Mouse (Mus musculus) CH12.LX (cell line): ENCODE measurements around the gene Ppp2r5c. TPM values are rescaled to one million over a fixed set of nuclear protein-coding genes. Genes with fewer than 3 reads are reported as not detected.
A peak's percentile ranks its signal among the peaks of the same experiment; 100 is the strongest.

Experiments used
- DNase-seq: peaks from one replicate; pipeline ENCODE4 v3.0.0-alpha.2; 2013; ENCODE audit errors: extremely low read depth
- H3K27ac ChIP-seq: 2 replicates; pipeline ENCODE4 v1.5.1; 2012; ENCODE audit warnings: low read depth, mild to moderate bottlenecking, control low read depth, moderate library complexity; ENCODE audit not compliant: insufficient read depth
- H3K27me3 ChIP-seq: replicated peaks from 2 replicates; pipeline ENCODE3; 2012; ENCODE audit warnings: inconsistent platforms
- H3K36me3 ChIP-seq, 2 experiments: replicated peaks in 1 of 2; 2 replicates each; pipeline versions ENCODE3 to v1.6.1; 2012; ENCODE audit warnings: inconsistent platforms in 1 of 2, low read length in 1 of 2, mild to moderate bottlenecking in 1 of 2, mixed read lengths in 1 of 2, moderate library complexity in 1 of 2; ENCODE audit not compliant: control insufficient read depth in 1 of 2, insufficient read depth in 1 of 2
- H3K4me1 ChIP-seq, 2 experiments: 2 replicates each; pipeline ENCODE4 v1.6.1; 2012; ENCODE audit warnings: inconsistent platforms in 1 of 2, moderate library complexity in 1 of 2; ENCODE audit not compliant: insufficient read depth in 2 of 2, control insufficient read depth in 1 of 2
- H3K4me2 ChIP-seq: 2 replicates; pipeline ENCODE4 v1.6.1; 2012; ENCODE audit warnings: low read depth, mild to moderate bottlenecking, control low read depth; ENCODE audit not compliant: poor library complexity, insufficient read depth, severe bottlenecking
- H3K4me3 ChIP-seq, 3 experiments: fragments of 150-350 bp in 1 of 3; sonication (generic) in 1 of 3; replicated peaks in 1 of 3; 2 replicates each; pipeline versions ENCODE3 to v1.5.1; 2011 to 2012; ENCODE audit warnings: low read depth in 2 of 3, low read length in 2 of 3, mild to moderate bottlenecking in 2 of 3, moderate library complexity in 2 of 3, control low read depth in 1 of 3, improper control_type of control experiment in 1 of 3, inconsistent platforms in 1 of 3, mixed read lengths in 1 of 3; ENCODE audit not compliant: poor library complexity in 1 of 3
- H3K79me2 ChIP-seq: replicated peaks from 2 replicates; pipeline ENCODE4 v1.6.1; 2012; ENCODE audit warnings: mild to moderate bottlenecking, moderate library complexity; ENCODE audit not compliant: control insufficient read depth, poor library complexity, insufficient read depth, severe bottlenecking; ENCODE audit errors: extremely low read depth
- H3K9ac ChIP-seq: 2 replicates; pipeline ENCODE4 v1.6.1; 2012; ENCODE audit warnings: low read depth, mild to moderate bottlenecking, control low read depth, moderate library complexity; ENCODE audit not compliant: insufficient read depth
- H3K9me3 ChIP-seq: replicated peaks from 2 replicates; pipeline ENCODE3; 2012; ENCODE audit warnings: low read length, inconsistent platforms, mixed read lengths
- CHD1 ChIP-seq: IDR thresholded peaks from 2 replicates; pipeline ENCODE4 v1.6.1; 2012; ENCODE audit warnings: low read depth, low read length, improper control_type of control experiment, inconsistent platforms
- CTCF ChIP-seq, 2 experiments: IDR thresholded peaks in 1 of 2; conservative IDR thresholded peaks in 1 of 2; 2 replicates each; pipeline ENCODE4 v1.5.1; 2011 to 2012; ENCODE audit warnings: low read depth in 2 of 2, low read length in 2 of 2, improper control_type of control experiment in 1 of 2, inconsistent platforms in 1 of 2, mild to moderate bottlenecking in 1 of 2, moderate library complexity in 1 of 2
- GABPA ChIP-seq: IDR thresholded peaks from 2 replicates; pipeline ENCODE4 v1.6.1; 2012; ENCODE audit warnings: low read depth, low read length, improper control_type of control experiment, inconsistent platforms; ENCODE audit not compliant: insufficient replicate concordance
- PAX5 ChIP-seq: IDR thresholded peaks from 2 replicates; pipeline ENCODE4 v1.6.1; 2012; ENCODE audit warnings: low read length, inconsistent platforms, mixed read lengths
- POLR2AphosphoS2 ChIP-seq: IDR thresholded peaks from 2 replicates; pipeline ENCODE4 v1.6.1; 2011; ENCODE audit warnings: low read depth, low read length, improper control_type of control experiment
- RAD21 ChIP-seq: IDR thresholded peaks from 2 replicates; pipeline ENCODE4 v1.6.1; 2011; ENCODE audit warnings: low read depth, mild to moderate bottlenecking, low read length, improper control_type of control experiment, moderate library complexity
- UBTF ChIP-seq: IDR thresholded peaks from 2 replicates; pipeline ENCODE4 v1.6.1; 2012; ENCODE audit warnings: low read depth, mild to moderate bottlenecking, inconsistent platforms, low read length, improper control_type of control experiment, moderate library complexity
- ZKSCAN1 ChIP-seq: IDR thresholded peaks from 2 replicates; pipeline ENCODE4 v1.6.1; 2012; ENCODE audit warnings: low read depth, inconsistent platforms, low read length, improper control_type of control experiment, borderline replicate concordance
- dilution Hi-C: fragments of 300-500 bp; cut with MboI; formaldehyde crosslinking; loops from 2 replicates; pipeline ENCODE4 v1.14.3; 2020; ENCODE audit warnings: low sequenced_read_pairs; ENCODE audit not compliant: extremely low pct_unique_long_range_greater_than_20kb, extremely low pct_ligation_motif_present
- in situ Hi-C: fragments of 300-500 bp; cut with MboI; formaldehyde crosslinking; loops from 3 replicates; pipeline ENCODE4 v1.14.3; 2019; ENCODE audit warnings: low sequenced_read_pairs, low pct_ligation_motif_present, low pct_unique_long_range_greater_than_20kb, mixed read lengths
- polyA plus RNA-seq: library from polyadenylated mRNA; unstranded; fragments of >175 nt; gene quantifications from 2 replicates; pipeline ENCODE4 v1.2.1, GENCODE M21; 2012; ENCODE audit warnings: low read depth; ENCODE audit not compliant: insufficient read length
- total RNA-seq, 2 experiments: library from RNA; depleted of rRNA; stranded (reverse); fragments of 300-350 nt in 1 of 2; fragments of >200 nt in 1 of 2; gene quantifications; 2 replicates each; pipeline ENCODE4 v1.2.3; 2012 to 2014

Gene Ppp2r5c
- total and polyA plus RNA-seq, 3 experiments, result 71.6 to 111 (median 97.7) TPM

GRCm38 (mm10) chr12:110472247-110472646 is 25.3 kb downstream of the Ppp2r5c start:
- TF ChIP-seq PAX5 (no peak), CHD1 (0 out of 2 replicates have a peak, but pooled peaks have one; percentile 62)
- TF ChIP-seq, all 38 proteins: peak for 1
- Histone ChIP-seq H3K79me2 (no peaks in the 10 kb centered on the region), H3K4me1 (peaks cover 6% of the 10 kb centered on the region in 2 experiments; a peak in 3 of 4 replicates), H3K4me2 (no peak overlapping the region), H3K27me3 (no peaks in the 10 kb centered on the region), H3K9ac (no peak overlapping the region), H3K9me3 (no peaks in the 10 kb centered on the region), H3K27ac (no peak overlapping the region), H3K36me3 (peaks cover 8 to 27% of the 10 kb centered on the region in 2 experiments), H3K4me3 (no peak overlapping the region)
- no peak for DNase-seq
- in situ Hi-C loops, result no loop called here
- dilution Hi-C loops, result no loop called here

- dilution Hi-C loops, result no loop called here
- Histone ChIP-seq H3K4me2 (no peak overlapping the region), H3K9me3 (no peaks in the 10 kb centered on the region), H3K27me3 (no peaks in the 10 kb centered on the region)
- TF ChIP-seq RAD21, result no peak
- TF ChIP-seq UBTF, result no peak
- no peak for TF ChIP-seq CTCF (conservative IDR thresholded peaks at IDR 0.05 in 1 of 2, IDR thresholded peaks at IDR 0.05 in 1 of 2; ENCODE audit: low read depth in 2 of 2, low read length in 2 of 2)
- TF ChIP-seq POLR2AphosphoS2, result no peak
- TF ChIP-seq, all 38 proteins: peak for 0
- H3K4me3 ChIP-seq, result no peak overlapping the region
- H3K27ac ChIP-seq, result no peak overlapping the region
- H3K79me2 ChIP-seq, result no peaks in the 10 kb centered on the region
- H3K9ac ChIP-seq, result no peak overlapping the region
- peaks cover 6% of the 10 kb centered on the region in 2 experiments; a peak in 3 of 4 replicates for H3K4me1 ChIP-seq
- no peak for DNase-seq
- H3K36me3 ChIP-seq, result peaks cover 20 to 49% of the 10 kb centered on the region in 2 experiments
- in situ Hi-C loops, result no loop called here
Observed at GRCm38 (mm10) chr12:110474497-110474896, 27.6 kb downstream of the Ppp2r5c start.

GRCm38 (mm10) chr12:110476561-110476960 is 29.6 kb downstream of the Ppp2r5c start:
- H3K27ac ChIP-seq, result no peak overlapping the region
- H3K79me2 ChIP-seq, result no peaks in the 10 kb centered on the region
- in situ Hi-C loops, result no loop called here
- no peak overlapping the region for H3K4me2 ChIP-seq
- DNase-seq, result no peak
- no peak overlapping the region for H3K4me3 ChIP-seq
- no peaks in the 10 kb centered on the region for H3K9me3 ChIP-seq
- H3K4me1 ChIP-seq, result peaks cover 6 to 13% of the 10 kb centered on the region in 2 experiments; a peak in 3 of 4 replicates
- TF ChIP-seq CTCF (conservative IDR thresholded peaks at IDR 0.05 in 1 of 2, IDR thresholded peaks at IDR 0.05 in 1 of 2; ENCODE audit: low read depth in 2 of 2, low read length in 2 of 2), result no peak
- TF ChIP-seq UBTF, result no peak
- TF ChIP-seq GABPA, result no peak
- TF ChIP-seq ZKSCAN1, result no peak
- peaks cover 22 to 63% of the 10 kb centered on the region in 2 experiments for H3K36me3 ChIP-seq
- dilution Hi-C loops, result no loop called here
- H3K9ac ChIP-seq, result no peak overlapping the region
- H3K27me3 ChIP-seq, result no peaks in the 10 kb centered on the region
